Mouse (Mus musculus) central nervous system, embryonic 11.5 days (tissue): ENCODE measurements around the gene Urb1. TPM values are rescaled to one million over a fixed set of nuclear protein-coding genes. Genes with fewer than 3 reads are reported as not detected.

Experiments
- polyA plus RNA-seq: library from polyadenylated mRNA; depleted of rRNA; stranded (reverse); fragments of >200 nt; gene quantifications from 2 replicates; pipeline ENCODE4 v1.2.3, GENCODE M21; 2012; rRNA removed

Urb1 gene
- polyA plus RNA-seq: 8.8 and 9.1 TPM in 2 replicates

DNA sequence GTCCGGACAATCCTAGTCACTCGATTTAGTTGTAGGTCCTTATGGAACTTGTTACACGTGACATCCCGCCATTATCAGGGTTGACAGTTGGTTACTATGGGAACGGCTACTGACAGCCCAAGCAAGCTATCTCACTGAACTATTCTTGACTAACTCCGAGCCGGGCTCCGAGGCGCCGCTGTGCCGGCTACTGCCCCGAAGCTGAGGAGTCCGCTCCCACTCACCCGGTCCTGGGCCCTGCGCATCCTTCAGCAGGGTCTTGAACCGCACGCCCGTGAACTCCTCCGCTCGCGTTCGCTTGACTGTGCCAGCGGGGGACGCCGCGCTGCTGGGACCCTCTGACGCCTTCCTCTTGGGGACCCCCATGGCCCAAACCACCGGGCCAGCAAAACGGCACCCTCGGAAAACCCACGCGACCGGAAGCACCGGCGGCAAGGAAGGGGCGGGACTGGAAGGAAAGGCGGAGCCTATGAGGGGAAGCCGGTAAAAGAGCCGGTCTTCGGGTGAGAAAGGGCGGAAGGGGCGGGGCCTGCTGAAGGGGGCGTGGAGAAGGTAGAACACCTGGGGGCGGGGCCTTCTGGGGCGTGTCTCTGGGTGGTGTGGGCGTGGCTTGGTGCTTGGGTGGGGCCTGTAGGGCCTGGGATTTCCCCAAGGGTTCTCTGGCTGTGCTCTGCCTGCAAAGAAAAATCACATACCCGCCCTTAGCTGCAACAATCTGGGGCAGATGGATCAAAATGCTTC lies at the start of gene Urb1:
Gene Urb1 (minus strand): TSS at position 439 of the 741 bp plus-strand sequence.

GRCm38 (mm10) chr16:90826457-90826856 lies 16.2 kb upstream of the Urb1 start, which contains the start of gene Eva1c:
Eva1c (plus strand) TSS chr16:90826719.

DNA sequence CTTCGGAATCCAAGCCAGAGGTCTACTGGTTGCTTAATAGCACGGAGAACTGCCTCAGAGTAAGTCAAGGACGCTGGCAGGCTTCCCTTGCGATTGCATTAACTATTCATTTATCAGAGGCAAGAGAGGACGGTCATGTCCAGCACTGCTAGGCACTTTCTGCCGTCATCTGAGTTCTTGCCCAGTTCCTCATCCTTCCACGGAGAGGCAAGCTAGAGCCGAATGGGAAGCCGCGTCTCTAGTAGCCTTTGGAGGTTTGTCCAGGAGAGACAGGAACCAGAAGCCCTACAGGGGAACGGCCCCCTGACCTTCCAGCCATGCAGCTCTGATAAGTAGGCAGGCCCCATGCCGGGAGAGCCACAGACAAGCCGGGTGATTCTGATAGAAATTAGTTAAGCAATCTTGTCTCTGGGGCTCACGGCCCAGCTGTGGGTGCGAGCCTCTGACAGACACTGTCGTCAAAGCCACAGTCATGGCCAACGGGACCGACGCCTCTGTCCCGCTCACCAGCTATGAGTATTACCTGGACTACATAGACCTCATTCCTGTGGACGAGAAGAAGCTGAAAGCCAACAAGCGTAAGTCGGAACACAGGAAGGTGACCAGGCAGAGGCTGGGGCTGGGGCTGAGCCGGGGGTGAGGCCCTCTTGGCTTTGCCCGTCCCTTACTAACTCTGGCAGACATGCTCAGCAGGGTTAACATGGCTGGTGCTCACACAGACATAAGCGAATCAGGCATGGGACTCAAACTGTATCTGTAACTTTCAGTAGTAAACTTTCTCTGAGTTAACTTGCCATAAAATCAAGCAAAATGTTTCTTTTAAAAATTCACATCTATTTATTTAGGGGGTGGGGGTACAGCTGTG lies 71.9 kb downstream of the Urb1 start, which contains the start of gene Mrap:
Gene Mrap (plus strand): TSS at position 116 of the 865 bp plus-strand sequence.

DNA sequence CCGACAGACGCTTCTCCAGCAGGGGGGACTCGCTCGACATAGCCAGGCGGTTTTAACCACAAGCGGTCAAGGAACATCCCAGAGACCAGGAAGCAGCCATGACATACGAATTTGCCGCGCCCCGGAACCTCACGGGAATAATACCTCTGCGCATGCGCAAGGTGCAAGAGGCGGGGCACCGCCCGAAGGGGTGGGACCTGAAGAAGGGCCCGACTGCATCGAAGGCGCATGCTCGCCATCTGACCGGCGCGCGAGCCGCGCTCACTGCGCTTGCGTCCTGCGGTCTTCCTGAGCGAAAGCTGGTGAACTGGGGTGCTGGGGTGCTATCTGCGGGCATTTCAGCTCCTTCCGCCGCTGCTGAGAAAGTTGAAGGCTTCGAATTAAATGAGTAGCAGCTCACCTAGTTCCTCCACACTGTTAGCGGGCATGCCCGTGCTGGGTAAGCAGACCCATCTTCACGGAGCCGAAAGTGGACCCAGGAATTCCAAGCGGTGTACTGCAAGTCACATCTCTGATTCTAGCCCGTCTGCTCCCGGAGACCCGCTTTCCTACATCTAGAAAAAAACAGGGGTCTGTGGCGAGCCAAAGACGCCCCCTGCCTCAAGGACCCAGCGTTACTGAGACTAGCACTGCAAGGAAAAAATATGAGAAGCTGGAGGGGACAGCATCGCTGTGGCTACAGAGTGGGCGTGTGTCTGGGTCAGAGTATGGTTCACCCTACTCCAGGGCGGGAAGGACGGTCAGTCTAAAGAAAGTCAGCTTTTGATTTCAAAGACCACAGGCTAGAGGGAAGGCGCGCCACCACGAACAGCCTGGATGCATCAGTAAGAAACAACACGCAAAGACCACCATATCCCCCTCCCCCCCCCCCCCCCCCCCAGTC lies 82.7 kb downstream of the Urb1 start, which contains the start of gene Mis18a:
Gene Mis18a (minus strand): TSS at position 172 of the 883 bp plus-strand sequence.

Other genes starting within 250 kb of the Urb1 start
- gene Mis18a, start 83.0 kb downstream of the Urb1 start, polyA plus RNA-seq: 64.4 and 77.3 TPM in 2 replicates
- gene Mrap, start 72.2 kb downstream of the Urb1 start, polyA plus RNA-seq: 3.0 TPM in 2 replicates
- gene Eva1c, start 16.3 kb upstream of the Urb1 start, polyA plus RNA-seq: 0.79 and 1.2 TPM in 2 replicates
- 21.5 and 76.0 TPM in 2 replicates for gene Cfap298, start 124.7 kb upstream of the Urb1 start, polyA plus RNA-seq
- 19.1 and 26.5 TPM in 2 replicates for gene Synj1, start 200.9 kb upstream of the Urb1 start, polyA plus RNA-seq
- 149 and 168 TPM in 2 replicates for gene Paxbp1, start 234.1 kb upstream of the Urb1 start, polyA plus RNA-seq